Mouse (Mus musculus): ENCODE measurements around the gene Efna2. TPM values are rescaled to one million over a fixed set of nuclear protein-coding genes. Genes with fewer than 3 reads are reported as not detected.

Efna2 gene
- polyA plus RNA-seq, 1 experiment from 2014 or later, result 33.6 TPM

DNA sequence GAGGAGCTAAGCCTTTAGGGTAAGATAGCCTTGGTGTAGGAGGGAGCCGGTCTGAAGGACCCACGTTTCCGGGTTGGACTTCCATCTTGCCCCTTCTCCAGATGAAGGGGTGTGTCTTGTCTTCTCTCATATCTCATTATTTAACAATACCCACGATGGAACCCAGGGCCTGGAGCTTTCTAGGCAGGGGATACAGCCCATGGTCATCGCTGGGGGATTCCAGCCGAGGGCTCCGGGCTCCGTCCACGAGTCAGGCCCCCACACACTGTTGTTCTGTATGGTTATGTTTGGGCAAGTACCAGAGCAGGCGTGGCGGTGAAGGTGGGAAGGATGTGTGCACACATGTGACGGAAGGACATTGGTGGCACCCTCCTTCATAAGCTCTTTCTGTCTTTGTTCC, 35.1 kb upstream of the Efna2 start:
- no peak for ATAC-seq (ENCODE audit: low FRiP score, low read depth)
- H3K4me1 ChIP-seq (replicated peaks), result peaks cover 55% of the 10 kb centered on the region
- H3K27ac ChIP-seq (replicated peaks), result no peak overlapping the region
- H3K4me3 ChIP-seq, result no peak overlapping the region
- H3K36me3 ChIP-seq, result peaks cover 16% of the 10 kb centered on the region
- no peaks in the 10 kb centered on the region for H3K27me3 ChIP-seq
- 96% methylated on average over 12 of the region's 12 CpGs for WGBS
- no peaks in the 10 kb centered on the region for H3K9me3 ChIP-seq
- H3K4me2 ChIP-seq, result no peak overlapping the region
- no peak overlapping the region for H3K9ac ChIP-seq

DNA sequence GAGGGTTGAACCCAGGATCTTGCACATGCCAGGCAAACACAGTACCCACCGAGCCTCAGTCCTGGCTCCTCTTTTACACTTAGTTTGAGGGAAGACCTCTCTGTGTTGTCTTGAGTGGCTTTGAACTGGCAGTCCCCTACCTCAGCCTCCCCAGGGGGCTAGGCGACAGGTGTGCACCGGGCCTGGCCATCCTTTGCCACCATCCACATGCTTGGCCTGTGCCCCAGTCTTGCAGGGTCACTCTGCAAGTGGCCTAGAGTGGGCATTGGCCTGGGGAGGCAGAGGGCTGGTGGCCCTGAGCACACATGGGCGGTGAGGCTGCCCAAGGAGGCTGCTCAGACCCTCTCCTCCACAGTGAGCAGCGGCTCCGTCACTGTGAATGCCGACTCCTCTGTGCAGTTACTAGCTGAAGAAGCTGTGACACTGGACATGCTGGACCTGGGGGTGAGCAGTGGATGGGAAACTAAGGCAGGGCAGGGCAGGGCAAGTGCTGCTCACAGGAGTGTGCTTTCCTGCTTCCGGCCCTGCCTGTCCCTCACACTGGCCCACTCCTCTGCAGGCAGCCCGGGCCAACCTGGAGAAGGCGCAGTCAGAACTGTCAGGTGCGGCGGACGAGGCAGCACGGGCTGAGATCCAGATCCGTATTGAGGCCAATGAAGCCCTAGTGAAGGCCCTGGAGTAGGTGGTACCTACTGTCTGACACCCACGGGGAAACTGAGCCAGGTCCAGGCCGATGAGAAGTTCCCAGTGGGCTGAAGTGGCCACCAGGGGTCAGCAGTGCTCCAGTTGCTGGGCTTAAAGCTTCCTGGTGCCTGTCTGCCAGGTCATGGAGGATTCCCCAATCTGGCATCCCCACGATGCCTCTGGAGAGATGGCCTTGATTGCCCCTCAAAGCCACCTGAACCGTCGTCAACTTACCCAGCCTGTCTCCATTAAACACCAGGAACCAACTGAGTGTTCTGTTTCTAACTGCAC, 34.1 kb upstream of the Efna2 start:
- Histone ChIP-seq H3K36me3 (peaks cover 16% of the 10 kb centered on the region), H3K4me2 (no peak overlapping the region), H3K4me1 (replicated peaks) (peaks cover 52% of the 10 kb centered on the region)

DNA sequence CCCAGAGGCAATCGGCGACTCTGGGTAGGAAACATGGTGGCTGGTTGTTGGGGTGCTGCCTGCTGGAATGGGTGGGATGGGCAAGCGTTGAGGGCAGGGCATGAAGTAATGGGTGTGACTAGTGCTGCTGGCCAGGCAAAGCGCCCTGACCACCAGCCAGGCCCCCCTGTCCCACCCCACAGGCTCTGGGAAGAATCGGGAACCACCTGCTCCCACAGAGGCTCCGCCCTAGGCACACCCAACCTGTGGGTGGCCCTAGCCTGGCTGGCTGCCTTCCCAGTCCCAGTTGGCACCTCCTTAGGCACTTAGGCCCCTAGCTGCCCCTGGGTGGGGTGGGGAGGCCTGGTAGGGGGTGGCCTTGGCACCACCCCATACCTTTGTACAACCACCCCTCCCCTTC, 33.4 kb upstream of the Efna2 start:
- ATAC-seq (ENCODE audit: low FRiP score, low read depth), result no peak
- peaks cover 47% of the 10 kb centered on the region for H3K4me1 ChIP-seq (replicated peaks)
- 79% methylated on average over 6 of the region's 6 CpGs for WGBS

More for the DNA sequence above, 34.1 kb upstream of the Efna2 start:
- WGBS, result 69% methylated on average over 20 of the region's 20 CpGs
- Histone ChIP-seq H3K4me3 (no peak overlapping the region), H3K9me3 (no peaks in the 10 kb centered on the region), H3K27ac (replicated peaks) (no peak overlapping the region), H3K27me3 (no peaks in the 10 kb centered on the region), H3K9ac (no peak overlapping the region)
- no peak for ATAC-seq (ENCODE audit: low FRiP score, low read depth)

DNA sequence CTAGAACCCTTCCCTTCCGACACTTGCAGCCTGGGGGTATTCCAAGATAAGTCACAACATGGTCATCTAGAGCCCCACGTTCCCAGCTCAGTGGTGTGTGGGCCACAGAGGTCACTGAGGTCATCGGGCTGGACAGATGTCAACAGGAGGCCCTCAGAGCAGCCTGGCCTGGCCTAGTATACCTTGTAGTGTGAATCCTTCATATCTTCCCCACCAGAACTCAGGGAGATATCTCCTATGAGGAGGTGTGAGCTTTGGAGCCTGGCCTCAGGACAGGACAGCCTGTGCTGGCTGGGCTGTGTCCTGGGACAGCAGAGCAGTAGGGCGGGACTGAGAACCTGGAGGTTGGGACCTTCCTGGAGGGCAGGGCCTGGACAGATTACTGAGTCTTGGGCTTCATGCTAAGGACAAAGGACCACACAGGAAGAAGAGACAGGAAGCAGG, 32.7 kb upstream of the Efna2 start:
- ATAC-seq (ENCODE audit: low FRiP score, low read depth), result no peak
- Histone ChIP-seq H3K9me3 (no peaks in the 10 kb centered on the region), H3K27ac (replicated peaks) (no peak overlapping the region), H3K27me3 (no peaks in the 10 kb centered on the region), H3K9ac (no peak overlapping the region), H3K36me3 (peaks cover 16% of the 10 kb centered on the region), H3K4me3 (no peak overlapping the region), H3K4me2 (no peak overlapping the region), H3K4me1 (replicated peaks) (peaks cover 42% of the 10 kb centered on the region)
- 79% methylated on average over 4 of the region's 4 CpGs for WGBS

More for the DNA sequence above, 33.4 kb upstream of the Efna2 start:
- Histone ChIP-seq H3K4me2 (no peak overlapping the region), H3K4me3 (no peak overlapping the region), H3K27me3 (no peaks in the 10 kb centered on the region), H3K9me3 (no peaks in the 10 kb centered on the region), H3K36me3 (peaks cover 16% of the 10 kb centered on the region), H3K27ac (replicated peaks) (no peak overlapping the region), H3K9ac (no peak overlapping the region)

DNA sequence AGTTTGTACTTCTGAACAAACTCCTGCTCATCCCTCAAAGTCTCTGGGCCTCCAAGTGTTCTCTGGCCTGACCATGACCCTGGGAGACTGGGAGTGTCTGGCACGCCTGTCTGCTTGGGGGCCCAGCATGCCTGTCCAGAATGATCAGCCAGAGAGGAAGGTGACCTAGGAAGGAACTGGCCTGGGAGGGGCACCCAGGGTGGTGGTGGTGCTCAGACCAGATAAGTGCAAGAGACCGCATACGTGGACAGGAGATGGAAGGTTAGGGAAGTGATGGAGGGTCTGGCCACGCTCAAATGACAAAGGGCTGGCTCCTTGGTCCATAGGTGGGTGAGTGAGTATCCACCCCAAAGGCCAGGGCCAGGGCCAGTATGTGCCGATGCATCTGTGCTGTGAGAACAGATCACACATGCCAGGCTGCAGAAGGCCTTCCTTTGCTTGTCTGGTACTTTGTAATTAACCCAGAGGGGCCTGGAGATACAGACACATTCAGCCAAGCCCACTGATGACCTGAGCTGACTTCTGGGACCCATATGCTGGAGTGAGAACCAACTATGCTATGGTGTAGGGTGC, 32.0 kb upstream of the Efna2 start:
- no peaks in the 10 kb centered on the region for H3K27me3 ChIP-seq
- peak overlapping the region; percentile 87 for H3K4me3 ChIP-seq
- no peaks in the 10 kb centered on the region for H3K9me3 ChIP-seq
- peaks cover 45% of the 10 kb centered on the region for H3K4me1 ChIP-seq (replicated peaks)
- H3K36me3 ChIP-seq, result peaks cover 16% of the 10 kb centered on the region
- peak overlapping the region; percentile 100 for H3K27ac ChIP-seq (replicated peaks)
- ATAC-seq (ENCODE audit: low FRiP score, low read depth), result no peak
- H3K9ac ChIP-seq, result peak overlapping the region; percentile 97
- H3K4me2 ChIP-seq, result peak overlapping the region; percentile 96
- WGBS, result 80% methylated on average over 5 of the region's 5 CpGs

DNA sequence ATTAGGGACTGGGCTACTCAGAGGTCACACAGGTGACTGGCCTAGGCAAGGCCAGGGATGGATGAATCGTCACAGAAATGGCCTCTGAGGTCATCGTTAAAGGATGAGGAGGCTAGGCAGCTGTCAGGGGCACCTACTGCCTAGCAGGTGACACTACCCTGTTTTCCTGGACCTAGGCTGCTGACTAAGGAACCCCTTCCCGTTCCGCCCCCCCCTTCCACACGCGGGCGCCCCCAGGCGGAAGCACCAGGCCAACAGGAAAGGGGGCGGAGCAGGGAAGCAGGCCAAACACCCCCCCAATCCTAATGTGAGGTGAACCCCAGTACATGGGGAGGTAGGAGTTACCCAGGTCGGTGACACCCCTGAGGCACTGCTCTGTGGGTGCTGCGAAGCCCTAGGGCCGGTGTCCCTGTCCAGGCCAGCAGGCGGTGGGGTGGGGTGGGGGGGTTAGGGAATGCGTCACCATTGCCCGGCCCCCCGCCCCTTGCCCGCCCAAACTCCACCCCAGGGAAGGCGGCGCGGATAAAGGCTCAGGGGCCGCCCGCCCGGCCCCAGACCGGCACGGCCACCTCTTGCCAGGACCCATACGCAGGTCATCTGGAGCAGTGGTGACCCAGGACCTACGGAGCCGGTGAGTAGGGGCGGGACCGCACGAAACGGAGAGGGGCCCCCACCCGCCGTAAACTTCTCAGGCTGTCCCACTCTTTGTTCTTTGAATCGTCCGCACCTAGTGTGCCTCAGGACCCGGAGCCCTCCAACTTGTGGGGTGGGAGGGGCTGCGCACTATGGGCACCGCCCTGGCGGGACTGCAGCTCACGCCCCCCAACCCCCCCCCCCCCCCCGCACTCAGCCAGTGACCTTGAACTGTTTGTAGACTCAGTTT, 31.3 kb upstream of the Efna2 start, which contains the start of gene Midn:
Gene Midn (plus strand): TSS at position 554 of the 883 bp plus-strand sequence.
- Histone ChIP-seq H3K9me3 (no peaks in the 10 kb centered on the region), H3K9ac (peak within 1 kb of the TSS; percentile 97), H3K27me3 (no peaks in the 10 kb centered on the region), H3K36me3 (peaks cover 16% of the 10 kb centered on the region), H3K4me2 (peak within 1 kb of the TSS; percentile 96), H3K4me3 (peak within 1 kb of the TSS; percentile 87), H3K4me1 (replicated peaks) (peaks cover 48% of the 10 kb centered on the region), H3K27ac (replicated peaks) (peak within 1 kb of the TSS; percentile 100)
- ATAC-seq (ENCODE audit: low FRiP score, low read depth), result peak; percentile 36
- 1% methylated on average over 39 of the region's 42 CpGs for WGBS

DNA sequence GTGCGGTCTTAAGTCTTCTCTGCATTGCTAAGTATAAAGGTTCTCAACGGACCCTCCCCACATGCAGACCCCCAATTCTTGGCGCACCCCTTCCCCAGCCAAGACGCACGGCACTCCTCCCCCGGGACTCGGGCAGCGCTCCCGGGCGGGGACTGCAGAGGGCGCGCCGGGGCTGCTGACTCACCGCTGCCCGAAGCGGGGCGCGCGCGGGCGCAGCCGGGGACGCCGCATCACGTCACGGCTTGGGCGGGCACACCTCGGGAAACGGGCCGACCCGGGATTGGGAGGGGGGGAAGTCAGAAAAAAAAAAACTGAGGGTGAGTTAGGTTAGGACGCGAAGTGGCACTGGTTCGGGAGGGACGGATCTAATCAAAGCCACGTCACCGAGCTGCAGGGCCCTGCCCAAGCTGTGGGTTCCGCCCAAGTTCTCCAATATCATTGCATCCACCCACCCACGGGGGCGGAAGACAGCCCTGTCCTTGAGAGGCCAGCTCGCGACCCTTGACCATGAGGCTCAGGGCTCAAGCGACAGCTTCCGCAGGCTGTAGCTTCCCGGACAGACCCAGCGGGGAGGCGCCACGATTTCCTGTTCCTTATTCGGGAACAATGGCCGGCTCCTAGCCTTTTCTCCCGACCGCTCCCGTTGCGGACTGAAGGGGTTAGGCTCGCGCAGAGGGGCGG, 30.5 kb upstream of the Efna2 start:
- peaks cover 49% of the 10 kb centered on the region for H3K4me1 ChIP-seq (replicated peaks)
- H3K4me3 ChIP-seq, result peak overlapping the region; percentile 87
- H3K4me2 ChIP-seq, result peak overlapping the region; percentile 96
- peaks cover 23% of the 10 kb centered on the region for H3K36me3 ChIP-seq
- WGBS, result under 1% methylated on average over 55 of the region's 57 CpGs
- no peaks in the 10 kb centered on the region for H3K27me3 ChIP-seq
- ATAC-seq (ENCODE audit: low FRiP score, low read depth), result peak; percentile 25
- H3K9me3 ChIP-seq, result no peaks in the 10 kb centered on the region
- peak overlapping the region; percentile 97 for H3K9ac ChIP-seq
- peak overlapping the region; percentile 100 for H3K27ac ChIP-seq (replicated peaks)

DNA sequence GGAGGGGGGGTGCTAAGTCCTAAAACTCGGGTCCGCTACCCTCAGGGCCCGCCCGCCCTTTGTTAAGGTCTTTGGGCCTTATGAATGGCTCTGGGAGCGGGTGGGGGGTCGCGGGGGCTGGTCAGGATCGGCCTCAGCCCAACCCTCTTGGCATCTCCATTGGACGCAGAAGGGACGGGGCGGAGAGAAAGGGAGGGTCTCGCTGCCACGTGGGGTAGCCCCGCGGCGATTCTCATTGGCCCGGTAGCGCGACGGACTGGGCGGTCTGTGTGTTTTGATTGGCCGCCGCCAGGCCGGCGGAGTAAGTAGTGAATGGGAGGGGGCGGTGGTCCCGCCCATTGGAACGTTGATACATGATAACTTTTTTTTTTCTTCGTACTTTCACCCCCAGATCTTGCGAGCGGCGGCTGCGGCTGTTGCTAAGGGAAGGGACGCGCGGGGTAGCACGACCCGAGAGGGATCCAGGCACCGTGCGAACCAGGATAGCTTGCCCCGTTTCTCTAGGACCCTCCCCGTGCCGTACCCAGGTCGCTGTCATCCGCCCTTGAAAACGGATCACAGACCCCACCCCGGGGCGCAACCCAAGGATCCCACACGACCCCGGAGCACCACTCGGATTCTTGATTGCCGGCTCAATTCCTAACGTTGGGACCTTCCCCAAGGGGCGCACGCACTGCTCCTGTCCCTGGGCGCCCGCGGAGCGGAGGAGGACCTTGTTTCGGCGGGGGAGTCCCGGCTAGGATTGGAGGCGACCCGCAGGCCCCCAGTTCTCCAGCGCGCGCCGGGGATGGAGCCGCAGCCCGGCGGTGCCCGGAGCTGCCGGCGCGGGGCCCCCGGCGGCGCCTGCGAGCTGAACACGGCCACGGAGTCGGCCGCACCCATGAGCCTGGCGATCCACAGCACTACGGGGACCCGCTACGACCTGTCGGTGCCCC, 29.7 kb upstream of the Efna2 start:
- peak; percentile 89 for ATAC-seq (ENCODE audit: low FRiP score, low read depth)
- Histone ChIP-seq H3K4me2 (peak overlapping the region; percentile 96), H3K4me1 (replicated peaks) (peaks cover 52% of the 10 kb centered on the region), H3K27me3 (no peaks in the 10 kb centered on the region), H3K9me3 (no peaks in the 10 kb centered on the region), H3K36me3 (peaks cover 24% of the 10 kb centered on the region), H3K27ac (replicated peaks) (peak overlapping the region; percentile 100), H3K4me3 (peak overlapping the region; percentile 87), H3K9ac (peak overlapping the region; percentile 99)
- under 1% methylated on average over 87 of the region's 88 CpGs for WGBS

DNA sequence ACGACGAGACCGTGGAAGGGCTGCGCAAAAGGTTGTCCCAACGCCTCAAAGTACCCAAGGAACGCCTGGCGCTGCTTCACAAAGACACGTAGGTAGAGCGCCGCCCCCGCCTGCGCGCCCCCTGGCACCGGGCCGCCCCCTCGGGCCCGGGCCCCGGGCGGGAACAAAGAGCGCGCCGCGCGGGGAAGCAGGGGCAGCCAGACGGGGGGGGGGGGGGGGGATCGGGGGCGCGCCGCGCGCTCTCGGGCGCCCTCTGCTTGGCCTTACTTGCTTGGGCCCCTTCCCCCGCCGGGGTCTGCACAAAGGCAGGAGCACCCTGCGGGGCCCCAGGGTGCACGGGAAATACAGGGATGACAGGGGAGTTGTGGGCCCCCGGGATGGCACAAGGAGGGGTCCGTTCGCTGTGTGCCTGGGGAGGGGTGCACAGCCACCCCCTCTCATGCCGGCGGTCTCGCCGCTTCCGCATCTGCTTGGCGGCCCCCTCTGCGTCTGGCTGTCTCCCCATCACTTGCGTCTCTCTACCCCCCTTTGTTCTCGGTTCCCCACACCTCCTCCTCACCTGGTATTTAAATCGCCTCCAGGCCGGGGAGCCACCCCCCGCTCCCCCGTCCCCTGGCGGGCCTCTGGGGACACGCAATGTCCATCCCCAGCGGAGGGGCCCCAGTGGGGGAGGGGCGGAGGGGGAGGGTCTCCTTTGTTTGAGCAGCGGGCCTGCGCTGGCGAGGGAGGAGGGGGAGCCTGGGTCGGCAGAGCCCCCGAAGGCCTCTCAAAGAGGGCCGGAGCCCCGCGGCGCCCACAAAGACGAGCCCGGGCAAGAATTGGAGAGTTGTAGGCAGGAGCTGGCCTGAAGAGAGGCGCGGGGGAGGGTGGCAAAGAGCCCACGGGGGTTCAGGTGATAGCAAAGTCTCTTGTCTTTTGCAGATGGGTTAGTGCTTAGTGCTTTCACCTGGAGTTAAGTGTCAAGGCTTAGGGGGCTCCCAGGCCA, 28.8 kb upstream of the Efna2 start:
- peak overlapping the region; percentile 96 for H3K4me2 ChIP-seq
- peak overlapping the region; percentile 87 for H3K4me3 ChIP-seq
- under 1% methylated on average over 49 of the region's 71 CpGs for WGBS
- no peaks in the 10 kb centered on the region for H3K27me3 ChIP-seq
- H3K27ac ChIP-seq (replicated peaks), result peak overlapping the region; percentile 100
- peaks cover 25% of the 10 kb centered on the region for H3K36me3 ChIP-seq
- H3K9ac ChIP-seq, result peak overlapping the region; percentile 99
- H3K9me3 ChIP-seq, result no peaks in the 10 kb centered on the region
- H3K4me1 ChIP-seq (replicated peaks), result peaks cover 57% of the 10 kb centered on the region
- no peak for ATAC-seq (ENCODE audit: low FRiP score, low read depth)

Measured in hindbrain, embryonic 15.5 days (tissue).